Mouse (Mus musculus): Measurements from ENCODE around the gene Tiam1. TPM values are rescaled to one million over a fixed set of nuclear protein-coding genes. Genes with fewer than 3 reads are reported as not detected.
"Not testable (repeated sequence)": the region's sequence is repeated elsewhere in the genome, so short reads cannot be mapped to it uniquely, and the experiment has no call there.

Gene Tiam1
- total RNA-seq, 2 experiments from 2014 or later: 113 to 114 TPM

GRCm38 (mm10) chr16:90112577-90113155 lies 30.9 kb downstream of the Tiam1 start:
- no peak for DNase-seq (ENCODE audit: low spot score in 2 of 2)

GRCm38 (mm10) chr16:90109500-90109899 lies 34.1 kb downstream of the Tiam1 start:
- DNase-seq (ENCODE audit: low spot score in 2 of 2): no peak

- DNase-seq (ENCODE audit: low spot score in 2 of 2): peak; percentile 51 to 58
Observed at GRCm38 (mm10) chr16:90104714-90105459, 38.7 kb downstream of the Tiam1 start.

- no peak for DNase-seq (ENCODE audit: low spot score in 2 of 2)
Observed at GRCm38 (mm10) chr16:90103726-90104125, 39.8 kb downstream of the Tiam1 start.

GRCm38 (mm10) chr16:90102596-90102995 lies 41.0 kb downstream of the Tiam1 start:
- no peak for DNase-seq (ENCODE audit: low spot score in 2 of 2)

- DNase-seq (ENCODE audit: low spot score in 2 of 2): no peak
Observed at GRCm38 (mm10) chr16:90098191-90098605, 45.4 kb downstream of the Tiam1 start.

- DNase-seq (ENCODE audit: low spot score in 2 of 2): no peak
Observed at GRCm38 (mm10) chr16:90097769-90098168, 45.8 kb downstream of the Tiam1 start.

- DNase-seq (ENCODE audit: low spot score in 2 of 2): no peak
Observed at GRCm38 (mm10) chr16:90096011-90096410, 47.6 kb downstream of the Tiam1 start.

GRCm38 (mm10) chr16:90093015-90093414 lies 50.6 kb downstream of the Tiam1 start:
- no peak for DNase-seq (ENCODE audit: low spot score in 2 of 2)

GRCm38 (mm10) chr16:90091906-90092305 lies 51.7 kb downstream of the Tiam1 start:
- DNase-seq (ENCODE audit: low spot score in 2 of 2): no peak

GRCm38 (mm10) chr16:90091112-90091720 lies 52.4 kb downstream of the Tiam1 start:
- DNase-seq (ENCODE audit: low spot score in 2 of 2): no peak

GRCm38 (mm10) chr16:90090368-90090767 lies 53.2 kb downstream of the Tiam1 start:
- DNase-seq (ENCODE audit: low spot score in 2 of 2): no peak

GRCm38 (mm10) chr16:90087256-90087655 lies 56.3 kb downstream of the Tiam1 start:
- no peak for DNase-seq (ENCODE audit: low spot score in 2 of 2)

GRCm38 (mm10) chr16:90086111-90086510 lies 57.5 kb downstream of the Tiam1 start:
- peak; percentile 54 to 77 for DNase-seq (ENCODE audit: low spot score in 2 of 2)

- peak in 1 of 2 experiments; percentile 15 for DNase-seq (ENCODE audit: low spot score in 2 of 2)
Observed at GRCm38 (mm10) chr16:90085580-90085979, 58.0 kb downstream of the Tiam1 start.

- DNase-seq (ENCODE audit: low spot score in 2 of 2): no peak
Observed at GRCm38 (mm10) chr16:90081125-90081524, 62.4 kb downstream of the Tiam1 start.

GRCm38 (mm10) chr16:90078806-90079381 lies 64.7 kb downstream of the Tiam1 start:
- DNase-seq (ENCODE audit: low spot score in 2 of 2): no peak

GRCm38 (mm10) chr16:90073510-90073909 lies 70.1 kb downstream of the Tiam1 start:
- DNase-seq (ENCODE audit: low spot score in 2 of 2): no peak

GRCm38 (mm10) chr16:90072651-90073050 lies 70.9 kb downstream of the Tiam1 start:
- DNase-seq (ENCODE audit: low spot score in 2 of 2): no peak

- not testable (repeated sequence) for DNase-seq (ENCODE audit: low spot score in 2 of 2)
Observed at GRCm38 (mm10) chr16:90071125-90071524, 72.4 kb downstream of the Tiam1 start.

- no peak for DNase-seq (ENCODE audit: low spot score in 2 of 2)
Observed at GRCm38 (mm10) chr16:90070104-90070503, 73.5 kb downstream of the Tiam1 start.

- no peak for DNase-seq (ENCODE audit: low spot score in 2 of 2)
Observed at GRCm38 (mm10) chr16:90069197-90069596, 74.4 kb downstream of the Tiam1 start.

Data from left cerebral cortex, adult 18-20 months (tissue).